Mouse (Mus musculus) heart, embryonic 15.5 days (tissue): ENCODE measurements around the gene Hcfc1r1. TPM values are rescaled to one million over a fixed set of nuclear protein-coding genes. Genes with fewer than 3 reads are reported as not detected.
A peak's percentile ranks its signal among the peaks of the same experiment; 100 is the strongest.

ENCODE experiments used
- ATAC-seq: fragments of 200-750 bp; cut with Nextera tagmentation; replicated peaks from 2 replicates; pipeline ENCODE4 v1.8.0; 2017; ENCODE audit warnings: low read depth, moderate TSS enrichment; ENCODE audit not compliant: insufficient number of reproducible peaks, insufficient read depth, low FRiP score
- H3K27ac ChIP-seq: fragments of 300-500 bp; sonication (generic); 2 replicates; pipeline ENCODE4 v1.5.1; 2015; ENCODE audit warnings: mild to moderate bottlenecking, inconsistent platforms
- H3K27me3 ChIP-seq: fragments of 300-500 bp; sonication (generic); 2 replicates; pipeline ENCODE4 v1.6.1; 2015; ENCODE audit warnings: inconsistent platforms
- H3K36me3 ChIP-seq: fragments of 300-500 bp; sonication (generic); 2 replicates; pipeline ENCODE4 v1.6.1; 2015; ENCODE audit warnings: mild to moderate bottlenecking, inconsistent platforms
- H3K4me1 ChIP-seq: fragments of 300-500 bp; sonication (generic); replicated peaks from 2 replicates; pipeline ENCODE4 v1.6.1; 2015; ENCODE audit warnings: inconsistent platforms
- H3K4me2 ChIP-seq: fragments of 300-500 bp; sonication (generic); 2 replicates; pipeline ENCODE4 v1.6.1; 2015; ENCODE audit warnings: inconsistent platforms, mild to moderate bottlenecking, moderate library complexity
- H3K4me3 ChIP-seq: fragments of 300-500 bp; sonication (generic); 2 replicates; pipeline ENCODE4 v1.5.1; 2015; ENCODE audit warnings: mild to moderate bottlenecking, inconsistent platforms
- H3K9ac ChIP-seq: fragments of 300-500 bp; sonication (generic); 2 replicates; pipeline ENCODE4 v1.6.1; 2015; ENCODE audit warnings: mild to moderate bottlenecking, inconsistent platforms
- H3K9me3 ChIP-seq: fragments of 300-500 bp; sonication (generic); replicated peaks from 2 replicates; pipeline ENCODE4 v1.6.1; 2016; ENCODE audit warnings: inconsistent platforms
- WGBS: fragments of 180-500 bp; shearing (Covaris S2); methylation state at CpG from one replicate; pipeline ENCODE4 v1.1.7; 2015; ENCODE audit warnings: mixed read lengths; 5-methylcytosine and 5-hydroxymethylcytosine counted together
- polyA plus RNA-seq: library from polyadenylated mRNA; unstranded; fragments of >200 nt; fragmentation: Nextera tagmentation; extraction: Ambion mirVana; gene quantifications from 2 replicates; pipeline ENCODE4 v1.2.1, GENCODE M21; 2015

Hcfc1r1 gene
- polyA plus RNA-seq, 1 experiment from 2014 or later: 282 TPM

- Histone ChIP-seq H3K4me2 (peak within 1 kb of the TSS; percentile 47), H3K9ac (no peak within 1 kb of the TSS; the same call in 1 of the 2 replicates), H3K27me3 (peaks cover 47% of the 10 kb centered on the region), H3K4me3 (peak within 1 kb of the TSS; percentile 31), H3K4me1 (peaks cover 12% of the 10 kb centered on the region), H3K36me3 (no peaks in the 10 kb centered on the region), H3K9me3 (no peaks in the 10 kb centered on the region), H3K27ac (no peak within 1 kb of the TSS)
- WGBS: 6% methylated on average over 27 of the region's 27 CpGs
- no peak for ATAC-seq
Measured at GRCm38 (mm10) chr17:23660117-23660875, 13.1 kb upstream of the Hcfc1r1 start, which contains the start of gene Bicdl2. Bicdl2 (plus strand) TSS chr17:23660506.

- H3K4me2 ChIP-seq: peak overlapping the region; percentile 47
- H3K9me3 ChIP-seq: no peaks in the 10 kb centered on the region
- no peak overlapping the region for H3K27ac ChIP-seq
- H3K36me3 ChIP-seq: no peaks in the 10 kb centered on the region
- 4% methylated on average over 14 of the region's 14 CpGs for WGBS
- H3K9ac ChIP-seq: no peak overlapping the region; the same call in 1 of the 2 replicates
- peaks cover 12% of the 10 kb centered on the region for H3K4me1 ChIP-seq
- 0 out of 2 replicates have a peak, but pooled peaks have one; percentile 11 for ATAC-seq
- H3K27me3 ChIP-seq: peaks cover 47% of the 10 kb centered on the region
- H3K4me3 ChIP-seq: peak overlapping the region; percentile 31
Measured at GRCm38 (mm10) chr17:23660876-23661200, 12.6 kb upstream of the Hcfc1r1 start.

- no peak overlapping the region for H3K9ac ChIP-seq
- H3K4me2 ChIP-seq: no peak overlapping the region
- ATAC-seq: no peak
- no peak overlapping the region for H3K27ac ChIP-seq
- H3K4me3 ChIP-seq: no peak overlapping the region
- no peaks in the 10 kb centered on the region for H3K9me3 ChIP-seq
- 4% methylated on average over 8 of the region's 9 CpGs for WGBS
- H3K36me3 ChIP-seq: no peaks in the 10 kb centered on the region; the same call in 1 of the 2 replicates
- peaks cover 12% of the 10 kb centered on the region for H3K4me1 ChIP-seq
- H3K27me3 ChIP-seq: peaks cover 44% of the 10 kb centered on the region
Measured at GRCm38 (mm10) chr17:23661526-23661925, 11.9 kb upstream of the Hcfc1r1 start.

- H3K36me3 ChIP-seq: peaks cover 23% of the 10 kb centered on the region; the same call in 1 of the 2 replicates
- no peak overlapping the region for H3K9ac ChIP-seq
- H3K4me2 ChIP-seq: no peak overlapping the region
- peaks cover 12% of the 10 kb centered on the region for H3K4me1 ChIP-seq
- H3K27ac ChIP-seq: no peak overlapping the region
- WGBS: 33% methylated on average over 5 of the region's 5 CpGs
- no peak overlapping the region for H3K4me3 ChIP-seq
- H3K27me3 ChIP-seq: peaks cover 36% of the 10 kb centered on the region
- no peaks in the 10 kb centered on the region for H3K9me3 ChIP-seq
- no peak for ATAC-seq
Measured at GRCm38 (mm10) chr17:23664556-23665021, 8.8 kb upstream of the Hcfc1r1 start.

GRCm38 (mm10) chr17:23665511-23665910, 7.9 kb upstream of the Hcfc1r1 start:
- H3K27ac ChIP-seq: no peak overlapping the region
- ATAC-seq: 0 out of 2 replicates have a peak, but pooled peaks have one; percentile 16
- WGBS: 83% methylated on average over 14 of the region's 14 CpGs
- peaks cover 28% of the 10 kb centered on the region; the same call in 1 of the 2 replicates for H3K36me3 ChIP-seq
- H3K27me3 ChIP-seq: peaks cover 27% of the 10 kb centered on the region
- no peak overlapping the region for H3K4me3 ChIP-seq
- H3K9me3 ChIP-seq: no peaks in the 10 kb centered on the region
- no peak overlapping the region for H3K4me2 ChIP-seq
- peaks cover 9% of the 10 kb centered on the region for H3K4me1 ChIP-seq
- H3K9ac ChIP-seq: no peak overlapping the region

- Histone ChIP-seq H3K4me2 (no peak overlapping the region), H3K9me3 (no peaks in the 10 kb centered on the region), H3K27me3 (no peaks in the 10 kb centered on the region), H3K4me3 (no peak overlapping the region), H3K27ac (no peak overlapping the region), H3K9ac (no peak overlapping the region), H3K4me1 (peaks cover 23% of the 10 kb centered on the region), H3K36me3 (peaks cover 32% of the 10 kb centered on the region; the same call in 1 of the 2 replicates)
- no peak for ATAC-seq
- 84% methylated on average over 7 of the region's 7 CpGs for WGBS
Measured at GRCm38 (mm10) chr17:23670516-23671074, 2.8 kb upstream of the Hcfc1r1 start.

GRCm38 (mm10) chr17:23671519-23671918, 1.9 kb upstream of the Hcfc1r1 start:
- Histone ChIP-seq H3K4me3 (no peak overlapping the region), H3K27ac (no peak overlapping the region), H3K4me2 (no peak overlapping the region), H3K36me3 (peaks cover 32% of the 10 kb centered on the region; the same call in 1 of the 2 replicates), H3K4me1 (peaks cover 32% of the 10 kb centered on the region), H3K9ac (no peak overlapping the region), H3K27me3 (no peaks in the 10 kb centered on the region), H3K9me3 (no peaks in the 10 kb centered on the region)
- no peak for ATAC-seq
- WGBS: 88% methylated on average over 3 of the region's 3 CpGs

- Histone ChIP-seq H3K9ac (no peak overlapping the region), H3K27me3 (no peaks in the 10 kb centered on the region), H3K4me3 (peak overlapping the region; percentile 62), H3K27ac (no peak overlapping the region), H3K36me3 (peaks cover 26% of the 10 kb centered on the region; the same call in 1 of the 2 replicates), H3K4me2 (peak overlapping the region; percentile 82), H3K9me3 (no peaks in the 10 kb centered on the region), H3K4me1 (peaks cover 39% of the 10 kb centered on the region)
- WGBS: 52% methylated on average over 3 of the region's 3 CpGs
- no peak for ATAC-seq
Measured at GRCm38 (mm10) chr17:23672761-23673160, 635 bp upstream of the Hcfc1r1 start.

GRCm38 (mm10) chr17:23674271-23674952, 1.0 kb downstream of the Hcfc1r1 start:
- Histone ChIP-seq H3K4me3 (peak overlapping the region; percentile 62), H3K27me3 (peaks cover 14% of the 10 kb centered on the region), H3K27ac (peak overlapping the region; percentile 97), H3K9me3 (no peaks in the 10 kb centered on the region), H3K36me3 (peaks cover 9% of the 10 kb centered on the region; the same call in 1 of the 2 replicates), H3K9ac (peak overlapping the region; percentile 71), H3K4me1 (peaks cover 44% of the 10 kb centered on the region), H3K4me2 (peak overlapping the region; percentile 82)
- ATAC-seq: 0 out of 2 replicates have a peak, but pooled peaks have one; percentile 7
- 20% methylated on average over 9 of the region's 9 CpGs for WGBS

GRCm38 (mm10) chr17:23675127-23675526, 1.7 kb downstream of the Hcfc1r1 start:
- peak overlapping the region; percentile 62 for H3K4me3 ChIP-seq
- 13% methylated on average over 5 of the region's 5 CpGs for WGBS
- ATAC-seq: no peak

More at GRCm38 (mm10) chr17:23675127-23675526, 1.7 kb downstream of the Hcfc1r1 start:
- Histone ChIP-seq H3K9me3 (no peaks in the 10 kb centered on the region), H3K36me3 (0 out of 2 replicates have a peak, but pooled peaks cover 4% of the 10 kb centered on the region), H3K9ac (peak overlapping the region; percentile 71), H3K4me1 (peaks cover 47% of the 10 kb centered on the region), H3K4me2 (peak overlapping the region; percentile 82), H3K27ac (peak overlapping the region; percentile 97), H3K27me3 (peaks cover 22% of the 10 kb centered on the region)
